Mouse (Mus musculus) embryonic fibroblast, embryonic 13.5 days (primary cell): Measurements from ENCODE around the gene Retn.

ENCODE experiments used
- CTCF ChIP-seq: IDR thresholded peaks from 2 replicates; pipeline ENCODE4 v1.5.1; 2011; ENCODE audit warnings: mild to moderate bottlenecking, control low read depth, low read length, moderate library complexity, borderline replicate concordance; ENCODE audit not compliant: insufficient read depth
- POLR2A ChIP-seq: IDR thresholded peaks from 2 replicates; pipeline ENCODE4 v1.6.1; 2011; ENCODE audit warnings: low read depth, mild to moderate bottlenecking, control low read depth, low read length, moderate library complexity

- TF ChIP-seq CTCF (no peak), POLR2A (no peak)
Observed at GRCm38 (mm10) chr8:3654726-3655508, 653 bp upstream of the Retn start.
